In the genomic region with DNA sequence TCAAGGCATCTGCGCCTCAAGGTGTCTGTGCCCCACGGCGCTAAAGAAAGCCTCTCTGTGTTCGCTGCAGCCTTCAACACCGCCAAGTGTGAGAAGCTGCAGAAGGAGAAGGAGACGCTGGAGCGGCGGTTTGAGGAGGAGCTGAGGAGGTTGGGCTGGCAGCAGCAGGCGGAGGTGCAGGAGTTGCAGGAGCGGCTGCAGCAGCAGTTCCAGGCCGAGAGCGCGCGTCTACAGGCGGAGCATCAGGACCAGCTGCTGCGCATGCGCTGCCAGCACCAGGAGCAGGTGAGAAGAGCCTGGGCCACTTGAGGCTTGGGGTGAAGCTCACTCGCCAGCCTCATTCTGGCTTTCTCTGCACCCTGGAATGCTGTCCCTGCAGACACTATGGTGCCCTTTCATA, we compare ENCODE assay signal across 36 mouse cellular contexts.
DNase-seq lines count a peak whose midpoint lies in the region; ATAC-seq lines count a peak whose summit lies in the region.
"Had no signal": no experiment of that assay in that cellular context is flagged by ENCODE, and none has a peak within 500 bp of the region (broad histone marks: within the 10 kb centered on the region; RNA-seq: fewer than 3 reads in every experiment).

No protein-coding gene starts in this region.

- 74% methylated on average over 18 of the region's 18 CpGs for WGBS in forebrain, embryonic 15.5 days

- H3K27ac ChIP-seq in forebrain, embryonic 15.5 days (replicated peaks), result no peak overlapping the region
- H3K27ac ChIP-seq: embryonic facial prominence, embryonic 13.5 days; forebrain, embryonic 10.5 days; hindbrain, embryonic 10.5 days; hindbrain, embryonic 15.5 days; limb, embryonic 10.5 days; limb, embryonic 15.5 days; liver, embryonic 13.5 days; macrophage; neural tube, embryonic 12.5 days; stomach, embryonic 15.5 days had no signal

- ATAC-seq in frontal cortex, adult (ENCODE audit: low TSS enrichment), result peak; percentile 76
- ATAC-seq in forebrain, embryonic 15.5 days (replicated peaks), result no peak
- ATAC-seq: forebrain, embryonic 16.5 days; inflammation-experienced regulatory T-cells, adult 6 months had no signal

- H3K9me3 ChIP-seq in forebrain, embryonic 15.5 days, result no peaks in the 10 kb centered on the region
- H3K9me3 ChIP-seq: hindbrain, embryonic 15.5 days; limb, embryonic 10.5 days; limb, embryonic 15.5 days; neural tube, embryonic 12.5 days; stomach, embryonic 15.5 days had no signal

- intact Hi-C loops in left cerebral cortex, postnatal 14 days (cut with DNase I), result no loop called here

- H3K4me1 ChIP-seq in forebrain, embryonic 15.5 days, result peaks cover 6% of the 10 kb centered on the region; the same call in 1 of the 2 replicates
- H3K4me1 ChIP-seq: embryonic facial prominence, embryonic 13.5 days; hindbrain, embryonic 10.5 days; hindbrain, embryonic 15.5 days; limb, embryonic 10.5 days; liver, embryonic 13.5 days; neural tube, embryonic 12.5 days; stomach, embryonic 15.5 days had no signal

- no peak for DNase-seq in frontal cortex, postnatal 10 days (ENCODE audit: low spot score in 2 of 2)
- DNase-seq in retina, postnatal 1 day, result peak; percentile 10
- no peak for DNase-seq in retina, embryonic 14.5 days (ENCODE audit: low spot score)
- DNase-seq in ZHBTc4 (ENCODE audit: low read depth, low spot score), result peak; percentile 61
- DNase-seq in left cerebral cortex, postnatal 14 days (ENCODE audit: low spot score in 2 of 2), result no peak
- no peak for DNase-seq in adrenal gland, postnatal 14 days
- DNase-seq: adrenal gland, postnatal 10 days; cerebellum, adult 18-20 months; cerebellum, postnatal 10 days; gastrocnemius, postnatal 25 days; heart, adult 11 months; kidney, adult 18-20 months; kidney, postnatal 36 days; layer of hippocampus, postnatal 36 days; liver, embryonic 13.5 days; lung, adult 18-20 months; lung, postnatal 10 days; right cerebral cortex, postnatal 14 days; thymus, adult 2 months; thymus, postnatal 36 days had no signal

- no peak overlapping the region for H3K4me2 ChIP-seq in forebrain, embryonic 15.5 days (replicated peaks)
- H3K4me2 ChIP-seq: embryonic facial prominence, embryonic 13.5 days; heart, embryonic 11.5 days; hindbrain, embryonic 15.5 days; limb, embryonic 15.5 days; liver, embryonic 13.5 days; midbrain, embryonic 11.5 days; neural tube, embryonic 12.5 days; stomach, embryonic 15.5 days had no signal

- no peak overlapping the region for H3K4me3 ChIP-seq in forebrain, embryonic 15.5 days
- H3K4me3 ChIP-seq: embryonic facial prominence, embryonic 13.5 days; forebrain, embryonic 10.5 days; hindbrain, embryonic 10.5 days; hindbrain, embryonic 15.5 days; limb, embryonic 10.5 days; limb, embryonic 15.5 days; liver, embryonic 13.5 days; myocyte; neural tube, embryonic 12.5 days; stomach, embryonic 15.5 days had no signal

- no peaks in the 10 kb centered on the region for H3K27me3 ChIP-seq in forebrain, embryonic 15.5 days
- H3K27me3 ChIP-seq: embryonic facial prominence, embryonic 13.5 days; hindbrain, embryonic 15.5 days; limb, embryonic 15.5 days; liver, embryonic 13.5 days; neural tube, embryonic 12.5 days; stomach, embryonic 15.5 days had no signal

- no peak overlapping the region for H3K9ac ChIP-seq in forebrain, embryonic 15.5 days (replicated peaks)
- H3K9ac ChIP-seq: embryonic facial prominence, embryonic 13.5 days; hindbrain, embryonic 15.5 days; limb, embryonic 15.5 days; liver, embryonic 13.5 days; neural tube, embryonic 12.5 days; stomach, embryonic 15.5 days had no signal

- no peaks in the 10 kb centered on the region for H3K36me3 ChIP-seq in forebrain, embryonic 15.5 days
- H3K36me3 ChIP-seq: embryonic facial prominence, embryonic 13.5 days; forebrain, embryonic 10.5 days; hindbrain, embryonic 10.5 days; limb, embryonic 10.5 days; limb, embryonic 15.5 days; liver, embryonic 13.5 days; stomach, embryonic 15.5 days had no signal

Comparison
In these comparisons a context has a peak if more than half of its experiments do, and no peak if none do; other contexts are left out.
1. DNase-seq: peak in retina, postnatal 1 day (single experiment) and ZHBTc4 (single experiment); none in frontal cortex, postnatal 10 days (0 of 2), retina, embryonic 14.5 days (single experiment), left cerebral cortex, postnatal 14 days (0 of 2) and adrenal gland, postnatal 14 days (single experiment).